Mouse (Mus musculus) gastrocnemius, adult 8-10 months (tissue): ENCODE results near the gene Gclm. TPM values are rescaled to one million over a fixed set of nuclear protein-coding genes. Genes with fewer than 3 reads are reported as not detected.
A peak's percentile ranks its signal among the peaks of the same experiment; 100 is the strongest.

ENCODE experiments used
- DNase-seq, 2 experiments: peaks; one replicate each; pipeline ENCODE4 v3.0.0; 2022; ENCODE audit warnings: low spot score in 2 of 2
- total RNA-seq, 4 experiments: library from RNA; stranded (reverse); gene quantifications; 2 replicates each; pipeline ENCODE4 v1.2.4; 2022

Gclm gene
- total RNA-seq, 4 experiments from 2014 or later, result 22.7 to 40.7 (median 35.6) TPM

DNA sequence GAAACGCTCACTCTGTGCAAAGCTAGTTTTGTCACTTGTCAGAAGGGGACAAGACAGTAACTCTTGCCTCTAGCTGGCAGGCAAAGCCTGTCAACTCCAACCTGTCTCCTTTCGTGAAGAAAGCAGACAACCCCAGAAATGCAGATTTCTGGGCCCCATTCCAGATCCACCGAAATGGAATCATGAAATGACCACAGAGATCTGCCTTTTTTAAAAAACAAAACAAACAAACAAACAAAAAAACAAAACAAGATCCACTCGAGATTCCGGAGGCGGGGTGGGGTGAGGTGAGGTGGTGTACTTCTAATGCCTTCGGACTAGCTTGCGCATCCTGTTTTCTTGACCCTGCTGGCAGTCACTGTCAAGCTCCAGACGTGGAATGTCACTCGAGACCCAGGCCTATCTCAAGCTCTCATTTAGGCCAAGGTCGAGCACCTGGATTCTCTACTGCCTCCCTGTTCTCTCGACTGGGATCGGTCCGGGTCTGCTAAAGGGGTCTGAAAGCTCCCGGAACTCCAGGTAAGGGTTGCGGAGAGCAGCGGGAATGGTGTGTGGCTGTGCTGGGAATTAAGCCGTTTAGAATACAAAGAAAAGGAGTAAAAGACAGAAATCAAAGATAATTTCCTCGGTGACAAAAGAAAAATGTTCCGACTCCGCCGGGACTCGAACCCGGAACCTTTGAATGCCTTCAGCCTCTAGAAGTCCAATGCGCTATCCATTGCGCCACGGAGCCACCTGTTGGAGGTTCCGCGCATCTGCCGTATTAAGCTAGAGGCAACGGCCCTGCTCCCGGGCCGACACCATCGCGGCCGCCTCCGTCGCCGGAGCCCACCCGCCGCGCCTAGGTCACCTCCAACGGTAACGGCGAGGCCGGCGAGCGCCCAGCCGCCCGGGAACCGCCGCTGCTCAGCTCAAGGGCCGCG is 47.2 kb downstream of the Gclm start:
- peak; percentile 88 for DNase-seq

DNA sequence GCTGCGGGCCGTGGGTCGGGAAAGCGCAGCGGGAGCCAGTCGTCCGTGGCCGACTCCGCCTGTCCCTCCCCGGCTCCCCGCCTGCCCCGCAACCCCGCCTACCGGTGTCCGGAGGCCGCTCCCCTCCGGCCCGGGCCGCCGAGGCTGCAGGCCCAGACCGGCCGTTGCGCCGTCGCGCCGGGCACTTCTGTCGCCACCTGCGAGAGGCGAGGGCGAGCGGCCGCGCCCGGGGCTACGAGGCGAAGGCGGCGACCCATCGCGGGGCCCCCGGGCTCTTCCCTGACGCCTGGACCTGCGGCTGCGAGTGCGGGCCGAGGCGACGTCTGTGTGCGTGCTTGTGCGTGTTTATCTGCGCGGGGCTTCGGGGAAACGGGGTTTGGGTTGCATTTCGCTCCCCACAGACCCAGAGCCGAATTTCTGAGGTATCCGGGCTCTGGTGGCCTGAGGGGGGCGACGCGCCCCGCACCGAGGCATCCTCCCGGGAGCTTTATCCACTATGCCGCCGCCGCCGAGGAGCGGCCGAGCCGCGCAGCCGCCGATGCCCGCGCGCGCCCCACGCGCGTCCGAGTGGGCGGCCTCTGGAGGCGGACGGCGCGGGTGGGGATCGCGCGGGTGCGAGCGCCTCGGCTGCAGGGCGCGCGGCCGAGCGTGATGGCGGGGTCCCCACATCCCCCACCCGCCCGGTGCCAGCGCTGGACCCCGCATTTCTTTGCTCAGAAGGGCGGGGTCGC is 48.0 kb downstream of the Gclm start:
- peak; percentile 79 for DNase-seq

DNA sequence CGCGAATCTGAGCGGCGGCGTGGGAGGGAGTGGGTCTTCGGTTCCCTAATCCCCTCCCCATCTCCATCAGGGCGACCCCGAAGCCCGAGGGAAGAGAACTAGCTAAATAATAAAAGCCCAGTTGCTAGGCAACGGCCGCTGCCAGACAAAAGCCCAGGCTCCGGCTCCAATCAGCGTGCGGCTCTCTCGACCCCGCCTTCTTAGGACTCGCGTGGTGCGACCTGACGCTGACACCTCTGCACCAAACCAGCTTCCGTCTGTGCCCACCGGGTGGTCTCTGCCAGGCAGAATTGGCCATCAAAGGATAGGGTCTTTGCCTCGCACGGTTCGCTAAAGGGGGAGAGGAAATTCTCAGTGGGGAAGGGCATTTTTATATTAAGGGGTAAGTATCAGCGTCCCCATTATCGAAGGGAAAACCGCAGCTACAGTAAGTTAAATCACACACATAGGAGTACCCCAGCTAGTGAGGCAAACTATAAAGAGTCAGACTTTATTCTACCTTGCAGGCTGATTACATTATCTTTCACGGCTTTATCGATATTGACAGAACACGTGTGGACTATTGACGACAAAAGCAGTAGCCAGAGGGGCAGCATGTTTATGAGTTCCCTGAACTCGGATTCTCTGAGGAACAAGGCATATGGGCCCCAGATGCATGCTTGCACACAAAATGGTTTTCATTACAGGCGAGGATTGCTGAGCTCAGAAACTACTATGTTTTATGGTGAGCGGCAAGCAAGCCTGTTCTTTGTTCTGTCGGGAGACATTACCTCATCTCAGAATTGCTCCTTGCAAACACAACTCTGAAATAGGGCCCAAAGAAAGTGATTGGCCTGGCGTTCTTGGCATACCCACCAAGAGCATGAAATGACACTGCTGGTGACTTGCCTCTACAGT is 48.8 kb downstream of the Gclm start, which contains the start of gene Bcar3:
Bcar3 (plus strand) TSS at position 183 of the 897 bp plus-strand sequence.
- DNase-seq, result peak; percentile 81 to 88

GRCm38 (mm10) chr3:122295511-122295910 is 50.2 kb downstream of the Gclm start:
- peak in 1 of 2 experiments; percentile 15 for DNase-seq

GRCm38 (mm10) chr3:122296979-122297378 is 51.6 kb downstream of the Gclm start:
- peak in 1 of 2 experiments; percentile 26 for DNase-seq

GRCm38 (mm10) chr3:122300983-122301919 is 55.9 kb downstream of the Gclm start:
- DNase-seq, result no peak

- no peak for DNase-seq
These were observed 59.2 kb downstream of the Gclm start for GRCm38 (mm10) chr3:122304560-122304959.

GRCm38 (mm10) chr3:122307894-122308671 is 62.7 kb downstream of the Gclm start:
- no peak for DNase-seq

- DNase-seq, result no peak
These were observed 63.6 kb downstream of the Gclm start for GRCm38 (mm10) chr3:122308981-122309380.

- DNase-seq, result peak; percentile 56 to 65
These were observed 66.7 kb downstream of the Gclm start for GRCm38 (mm10) chr3:122312078-122312477.

DNA sequence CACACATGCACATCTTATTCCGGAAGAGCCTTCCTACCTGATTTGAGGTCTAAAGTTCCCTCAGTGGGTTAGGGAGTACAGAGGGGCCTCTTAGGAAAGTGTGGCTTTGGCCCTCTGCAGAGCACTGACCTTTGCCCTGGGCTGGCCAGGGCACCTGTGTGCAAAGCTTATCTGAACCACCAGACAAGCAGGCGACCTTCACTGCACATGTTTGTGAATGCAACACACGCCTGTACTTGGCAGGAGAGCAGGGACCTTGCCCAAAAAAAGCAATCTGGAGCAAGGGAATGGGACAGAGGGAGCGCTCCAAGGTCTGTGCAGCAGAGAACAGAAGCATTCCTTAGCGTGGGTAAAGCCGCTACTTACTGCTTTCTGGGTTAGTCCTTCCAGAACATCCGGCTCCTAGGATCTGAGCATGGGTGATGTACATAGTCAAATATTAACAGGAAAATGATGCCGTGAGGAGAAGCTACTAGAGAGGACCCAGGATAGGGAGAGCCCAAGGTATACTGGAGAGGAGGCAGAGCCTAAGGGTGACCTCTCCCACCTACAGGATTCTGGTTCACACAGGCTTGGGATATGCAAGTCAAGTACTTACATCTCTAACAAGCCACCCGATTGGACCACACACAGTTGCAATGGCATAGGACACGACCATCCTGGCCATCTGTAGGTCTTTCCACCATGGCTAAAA is 67.7 kb downstream of the Gclm start:
- no peak for DNase-seq

- no peak for DNase-seq
These were observed 68.6 kb downstream of the Gclm start for GRCm38 (mm10) chr3:122313936-122314335.

GRCm38 (mm10) chr3:122316621-122317020 is 71.3 kb downstream of the Gclm start:
- DNase-seq, result no peak

- no peak for DNase-seq
These were observed 72.0 kb downstream of the Gclm start for GRCm38 (mm10) chr3:122317339-122317738.
